Mouse (Mus musculus) testis, adult 2 months (tissue): ENCODE measurements around the gene Extl1.

Experiments
- CTCF ChIP-seq: fragments of 200-500 bp; IDR thresholded peaks from 2 replicates; pipeline ENCODE4 v1.5.1; 2012; ENCODE audit warnings: low read depth, mild to moderate bottlenecking, inconsistent platforms, low read length, moderate library complexity; ENCODE audit not compliant: control insufficient read depth, insufficient read depth, insufficient replicate concordance
- POLR2A ChIP-seq: fragments of 200-500 bp; IDR thresholded peaks from 2 replicates; pipeline ENCODE4 v1.6.1; 2012; ENCODE audit warnings: low read depth, mild to moderate bottlenecking, inconsistent platforms, low read length, moderate library complexity; ENCODE audit not compliant: control insufficient read depth

GRCm38 (mm10) chr4:134430381-134431004, 46.8 kb upstream of the Extl1 start:
- TF ChIP-seq POLR2A (no peak), CTCF (no peak)
